Mouse (Mus musculus): Measurements from ENCODE around the gene Rab19. TPM values are rescaled to one million over a fixed set of nuclear protein-coding genes. Genes with fewer than 3 reads are reported as not detected.

Gene Rab19
- polyA plus RNA-seq (2014; fragmentation: Nextera tagmentation; extraction: Ambion mirVana), result 0.58 and 1.2 TPM in 2 replicates

GRCm38 (mm10) chr6:39381125-39381880 is at the start of gene Rab19:
Gene Rab19, plus strand, starts transcription at chr6:39381175.
- H3K4me3 ChIP-seq (ENCODE audit: control insufficient read depth in 1 of 2, insufficient read depth in 1 of 2, low read depth in 1 of 2, low read length in 2 of 2), result peak within 1 kb of the TSS; percentile 41 to 50
- no peaks in the 10 kb centered on the region for H3K36me3 ChIP-seq (ENCODE audit: control insufficient read depth, insufficient read depth, low read length)
- 4% methylated on average over 20 of the region's 20 CpGs for WGBS
- no peak within 1 kb of the TSS for H3K27ac ChIP-seq (replicated peaks in 1 of 2; ENCODE audit: control insufficient read depth in 1 of 2, insufficient read depth in 1 of 2, low read depth in 2 of 2, low read length in 2 of 2)
- no peaks in the 10 kb centered on the region for H3K9me3 ChIP-seq (ENCODE audit: control insufficient read depth, low read length)
- H3K4me2 ChIP-seq (ENCODE audit: low read length), result peak within 1 kb of the TSS; percentile 84
- peaks cover 2 to 7% of the 10 kb centered on the region in 2 experiments; a peak in 3 of 4 replicates for H3K4me1 ChIP-seq (ENCODE audit: control insufficient read depth in 2 of 2, insufficient read depth in 2 of 2, low read length in 2 of 2)
- no peak for ATAC-seq (ENCODE audit: insufficient number of reproducible peaks, insufficient read depth, low FRiP score, low read depth)
- H3K9ac ChIP-seq (ENCODE audit: low read length), result peak within 1 kb of the TSS; percentile 68
- H3K27me3 ChIP-seq (ENCODE audit: control insufficient read depth, insufficient read depth, low read length), result 0 out of 2 replicates have a peak, but pooled peaks cover 2% of the 10 kb centered on the region

DNA sequence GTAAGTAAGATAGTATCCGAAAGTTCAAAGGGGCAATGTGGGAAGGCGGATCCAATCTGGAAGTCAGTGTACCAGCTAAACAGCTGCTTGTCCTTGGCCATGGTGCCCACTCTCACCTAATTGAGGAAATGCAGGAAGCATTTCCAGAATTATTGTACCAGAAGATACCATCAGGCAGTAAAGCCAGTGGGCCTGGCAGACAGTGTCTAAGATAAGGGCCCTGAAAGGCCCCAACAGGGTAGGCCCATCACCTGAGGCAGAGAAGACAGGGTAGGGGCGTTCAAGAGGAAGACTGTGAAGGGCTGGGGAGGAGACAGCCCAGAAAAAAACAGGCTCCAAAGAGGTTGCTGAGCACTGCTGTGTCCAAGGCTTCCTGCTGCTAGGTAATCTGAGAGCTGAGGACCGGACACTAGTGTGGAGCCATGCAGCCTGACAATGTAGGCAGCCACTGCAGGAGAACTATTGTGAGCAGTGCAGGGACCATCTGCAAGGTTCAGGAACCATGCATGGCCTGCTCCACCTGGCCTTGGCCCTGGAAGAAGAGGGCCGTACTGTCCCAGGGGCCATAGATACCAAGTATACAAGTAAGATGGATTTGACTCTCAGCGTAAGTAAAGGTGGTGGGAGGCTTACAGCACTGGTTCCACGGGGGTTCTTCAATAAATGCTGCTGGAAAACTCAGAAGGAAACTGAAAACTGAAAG is 48.8 kb upstream of the Rab19 start:
- Histone ChIP-seq H3K9me3 (ENCODE audit: control insufficient read depth, low read length) (no peaks in the 10 kb centered on the region), H3K27me3 (ENCODE audit: control insufficient read depth, insufficient read depth, low read length) (no peaks in the 10 kb centered on the region), H3K27ac (replicated peaks in 1 of 2; ENCODE audit: control insufficient read depth in 1 of 2, insufficient read depth in 1 of 2, low read depth in 2 of 2, low read length in 2 of 2) (no peak overlapping the region), H3K9ac (ENCODE audit: low read length) (no peak overlapping the region), H3K4me3 (ENCODE audit: control insufficient read depth in 1 of 2, insufficient read depth in 1 of 2, low read depth in 1 of 2, low read length in 2 of 2) (no peak overlapping the region), H3K4me2 (ENCODE audit: low read length) (no peak overlapping the region), H3K4me1 (ENCODE audit: control insufficient read depth in 2 of 2, insufficient read depth in 2 of 2, low read length in 2 of 2) (peaks cover 0 to 2% of the 10 kb centered on the region in 2 experiments; a peak in 1 of 4 replicates), H3K36me3 (ENCODE audit: control insufficient read depth, insufficient read depth, low read length) (peaks cover 36% of the 10 kb centered on the region)
- WGBS, result 85% methylated on average over 7 of the region's 7 CpGs
- ATAC-seq (ENCODE audit: insufficient number of reproducible peaks, insufficient read depth, low FRiP score, low read depth), result no peak

- no peak overlapping the region for H3K27ac ChIP-seq (replicated peaks in 1 of 2; ENCODE audit: control insufficient read depth in 1 of 2, insufficient read depth in 1 of 2, low read depth in 2 of 2, low read length in 2 of 2)
- no peaks in the 10 kb centered on the region for H3K27me3 ChIP-seq (ENCODE audit: control insufficient read depth, insufficient read depth, low read length)
- no peak overlapping the region for H3K4me2 ChIP-seq (ENCODE audit: low read length)
- ATAC-seq (ENCODE audit: insufficient number of reproducible peaks, insufficient read depth, low FRiP score, low read depth), result no peak
- H3K9ac ChIP-seq (ENCODE audit: low read length), result no peak overlapping the region
- no peaks in the 10 kb centered on the region for H3K9me3 ChIP-seq (ENCODE audit: control insufficient read depth, low read length)
- H3K36me3 ChIP-seq (ENCODE audit: control insufficient read depth, insufficient read depth, low read length), result peaks cover 54% of the 10 kb centered on the region
- H3K4me3 ChIP-seq (ENCODE audit: control insufficient read depth in 1 of 2, insufficient read depth in 1 of 2, low read depth in 1 of 2, low read length in 2 of 2), result no peak overlapping the region
- 79% methylated on average over 7 of the region's 7 CpGs for WGBS
- H3K4me1 ChIP-seq (ENCODE audit: control insufficient read depth in 2 of 2, insufficient read depth in 2 of 2, low read length in 2 of 2), result peaks cover 0 to 2% of the 10 kb centered on the region in 2 experiments; a peak in 1 of 4 replicates
Observed at GRCm38 (mm10) chr6:39334224-39334623, 46.8 kb upstream of the Rab19 start.

DNA sequence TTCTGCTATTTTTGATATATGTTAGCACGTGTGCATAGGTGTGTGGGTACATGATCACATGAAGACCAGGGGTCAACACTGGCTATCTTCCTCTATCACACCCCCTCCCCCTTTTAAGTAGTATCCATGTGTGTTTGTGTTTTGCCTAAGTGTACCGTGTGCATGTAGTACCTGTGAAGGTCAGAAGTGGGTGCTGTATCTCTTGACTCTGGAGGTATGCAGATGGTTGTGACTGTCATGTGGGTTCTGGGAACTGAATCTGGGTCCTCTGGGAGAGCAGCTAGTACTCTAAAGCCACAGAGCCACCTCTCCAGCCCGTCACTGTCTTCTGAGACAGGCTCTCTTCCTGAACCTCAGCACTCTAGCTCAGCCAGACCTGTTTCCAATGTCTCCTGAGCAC is 46.1 kb upstream of the Rab19 start:
- Histone ChIP-seq H3K4me1 (ENCODE audit: control insufficient read depth in 2 of 2, insufficient read depth in 2 of 2, low read length in 2 of 2) (peaks cover 0 to 2% of the 10 kb centered on the region in 2 experiments; a peak in 1 of 4 replicates), H3K36me3 (ENCODE audit: control insufficient read depth, insufficient read depth, low read length) (peaks cover 56% of the 10 kb centered on the region), H3K9ac (ENCODE audit: low read length) (no peak overlapping the region), H3K4me3 (ENCODE audit: control insufficient read depth in 1 of 2, insufficient read depth in 1 of 2, low read depth in 1 of 2, low read length in 2 of 2) (no peak overlapping the region), H3K4me2 (ENCODE audit: low read length) (no peak overlapping the region), H3K9me3 (ENCODE audit: control insufficient read depth, low read length) (no peaks in the 10 kb centered on the region), H3K27ac (replicated peaks in 1 of 2; ENCODE audit: control insufficient read depth in 1 of 2, insufficient read depth in 1 of 2, low read depth in 2 of 2, low read length in 2 of 2) (no peak overlapping the region), H3K27me3 (ENCODE audit: control insufficient read depth, insufficient read depth, low read length) (no peaks in the 10 kb centered on the region)
- no peak for ATAC-seq (ENCODE audit: insufficient number of reproducible peaks, insufficient read depth, low FRiP score, low read depth)
- WGBS, result 85% methylated on average over 3 of the region's 3 CpGs

GRCm38 (mm10) chr6:39338359-39338758 is 42.6 kb upstream of the Rab19 start:
- WGBS, result 86% methylated on average over 8 of the region's 8 CpGs
- H3K27me3 ChIP-seq (ENCODE audit: control insufficient read depth, insufficient read depth, low read length), result no peaks in the 10 kb centered on the region
- H3K4me1 ChIP-seq (ENCODE audit: control insufficient read depth in 2 of 2, insufficient read depth in 2 of 2, low read length in 2 of 2), result 0 out of 4 replicates have a peak, but pooled peaks cover 0 to 4% of the 10 kb centered on the region in 2 experiments
- no peak overlapping the region for H3K27ac ChIP-seq (replicated peaks in 1 of 2; ENCODE audit: control insufficient read depth in 1 of 2, insufficient read depth in 1 of 2, low read depth in 2 of 2, low read length in 2 of 2)
- no peak for ATAC-seq (ENCODE audit: insufficient number of reproducible peaks, insufficient read depth, low FRiP score, low read depth)
- peaks cover 71% of the 10 kb centered on the region for H3K36me3 ChIP-seq (ENCODE audit: control insufficient read depth, insufficient read depth, low read length)
- no peaks in the 10 kb centered on the region for H3K9me3 ChIP-seq (ENCODE audit: control insufficient read depth, low read length)
- H3K4me2 ChIP-seq (ENCODE audit: low read length), result no peak overlapping the region
- no peak overlapping the region for H3K4me3 ChIP-seq (ENCODE audit: control insufficient read depth in 1 of 2, insufficient read depth in 1 of 2, low read depth in 1 of 2, low read length in 2 of 2)
- H3K9ac ChIP-seq (ENCODE audit: low read length), result no peak overlapping the region

DNA sequence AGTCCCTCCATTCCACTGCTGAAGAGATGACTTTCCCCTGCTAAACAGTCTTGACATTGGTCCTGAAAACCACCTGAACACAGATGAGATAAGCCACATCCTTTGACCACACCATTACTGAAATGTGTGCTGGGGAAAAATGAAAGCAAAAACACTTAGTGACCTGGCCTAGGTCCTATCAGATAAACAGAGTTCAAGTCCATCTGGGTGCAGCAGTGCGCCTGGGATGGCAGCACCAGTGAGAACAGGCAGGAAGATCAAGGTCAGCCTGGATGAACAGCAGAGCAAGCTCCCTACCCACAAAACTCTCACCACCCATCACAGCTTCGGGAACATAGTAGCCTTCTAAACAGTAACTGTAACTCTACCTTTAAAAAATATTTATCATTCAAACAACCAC is 39.2 kb upstream of the Rab19 start:
- Histone ChIP-seq H3K36me3 (ENCODE audit: control insufficient read depth, insufficient read depth, low read length) (peaks cover 76% of the 10 kb centered on the region), H3K9me3 (ENCODE audit: control insufficient read depth, low read length) (no peaks in the 10 kb centered on the region)
- WGBS, result 56% methylated on average over 2 of the region's 2 CpGs

DNA sequence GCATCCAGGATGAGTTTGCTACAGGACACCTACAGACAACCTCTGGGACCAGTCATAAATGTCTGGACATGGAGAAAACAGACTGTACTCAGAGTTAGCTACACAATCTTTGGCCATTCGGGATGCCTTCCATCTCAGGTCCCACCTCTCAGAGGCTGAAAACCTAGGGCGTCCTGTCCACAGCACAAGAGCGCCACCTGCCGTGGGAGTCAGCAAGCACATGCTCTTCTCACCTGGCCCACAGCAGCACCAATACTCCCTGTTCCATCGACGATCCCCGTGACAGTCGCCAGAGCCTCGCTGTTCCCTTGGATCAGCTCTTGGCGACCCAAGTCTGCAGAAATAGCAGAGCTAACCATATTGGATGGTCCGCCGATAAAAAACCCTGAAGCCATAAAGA is 37.0 kb upstream of the Rab19 start:
- no peak for ATAC-seq (ENCODE audit: insufficient number of reproducible peaks, insufficient read depth, low FRiP score, low read depth)
- WGBS, result 22% methylated on average over 12 of the region's 12 CpGs
- Histone ChIP-seq H3K27me3 (ENCODE audit: control insufficient read depth, insufficient read depth, low read length) (no peaks in the 10 kb centered on the region), H3K4me3 (ENCODE audit: control insufficient read depth in 1 of 2, insufficient read depth in 1 of 2, low read depth in 1 of 2, low read length in 2 of 2) (no peak overlapping the region), H3K9me3 (ENCODE audit: control insufficient read depth, low read length) (no peaks in the 10 kb centered on the region), H3K36me3 (ENCODE audit: control insufficient read depth, insufficient read depth, low read length) (peaks cover 70% of the 10 kb centered on the region), H3K9ac (ENCODE audit: low read length) (no peak overlapping the region), H3K4me2 (ENCODE audit: low read length) (no peak overlapping the region), H3K4me1 (ENCODE audit: control insufficient read depth in 2 of 2, insufficient read depth in 2 of 2, low read length in 2 of 2) (0 out of 4 replicates have a peak, but pooled peaks cover 0 to 4% of the 10 kb centered on the region in 2 experiments), H3K27ac (replicated peaks in 1 of 2; ENCODE audit: control insufficient read depth in 1 of 2, insufficient read depth in 1 of 2, low read depth in 2 of 2, low read length in 2 of 2) (no peak overlapping the region)

More for the DNA sequence above, 39.2 kb upstream of the Rab19 start:
- Histone ChIP-seq H3K4me3 (ENCODE audit: control insufficient read depth in 1 of 2, insufficient read depth in 1 of 2, low read depth in 1 of 2, low read length in 2 of 2) (no peak overlapping the region), H3K4me2 (ENCODE audit: low read length) (no peak overlapping the region), H3K27me3 (ENCODE audit: control insufficient read depth, insufficient read depth, low read length) (no peaks in the 10 kb centered on the region), H3K27ac (replicated peaks in 1 of 2; ENCODE audit: control insufficient read depth in 1 of 2, insufficient read depth in 1 of 2, low read depth in 2 of 2, low read length in 2 of 2) (no peak overlapping the region), H3K9ac (ENCODE audit: low read length) (no peak overlapping the region), H3K4me1 (ENCODE audit: control insufficient read depth in 2 of 2, insufficient read depth in 2 of 2, low read length in 2 of 2) (0 out of 4 replicates have a peak, but pooled peaks cover 0 to 4% of the 10 kb centered on the region in 2 experiments)
- ATAC-seq (ENCODE audit: insufficient number of reproducible peaks, insufficient read depth, low FRiP score, low read depth), result no peak
